In genomic region chr17:77200671-77201070, GRCm38 (mm10) we compare ENCODE assay signal across 23 mouse cellular contexts.
DNase-seq lines count a peak whose midpoint lies in the region; ATAC-seq and TF ChIP-seq lines count a peak whose summit lies in the region.
"Had no signal": no experiment of that assay in that cellular context is flagged by ENCODE, and none has a peak within 500 bp of the region (broad histone marks: within the 10 kb centered on the region; RNA-seq: fewer than 3 reads in every experiment).

No protein-coding gene starts in this region.

- TF ChIP-seq POLR2A in small intestine, adult 2 months (IDR thresholded peaks at IDR 0.05; ENCODE audit: low read depth, low read length): no peak
- no peak for TF ChIP-seq POLR2A in kidney, adult 2 months (IDR thresholded peaks at IDR 0.05; ENCODE audit: low read depth, low read length)

- H3K27me3 ChIP-seq in intestine, embryonic 16.5 days (replicated peaks; ENCODE audit: control insufficient read depth, insufficient read depth, low read length): no peaks in the 10 kb centered on the region
- no peaks in the 10 kb centered on the region for H3K27me3 ChIP-seq in small intestine, adult 2 months (ENCODE audit: control insufficient read depth, insufficient read depth, low read length)
- H3K27me3 ChIP-seq in kidney, adult 2 months (replicated peaks; ENCODE audit: control insufficient read depth, insufficient read depth, low read length): no peaks in the 10 kb centered on the region
- no peaks in the 10 kb centered on the region for H3K27me3 ChIP-seq in midbrain, postnatal 0 days (ENCODE audit: insufficient read depth, low read length)
- H3K27me3 ChIP-seq: embryonic facial prominence, embryonic 15.5 days; hindbrain, embryonic 12.5 days; Patski had no signal

- peak; percentile 80 for ATAC-seq in frontal cortex, adult (ENCODE audit: low TSS enrichment)
- peak; percentile 90 for ATAC-seq in intestine, embryonic 16.5 days
- no peak for ATAC-seq in midbrain, postnatal 0 days (ENCODE audit: low FRiP score)
- ATAC-seq: activated CD4-positive, CD25-positive, alpha-beta regulatory T cell, adult 4 months; forebrain, embryonic 16.5 days; hindbrain, postnatal 0 days; Patski had no signal

- no peak overlapping the region for H3K4me2 ChIP-seq in intestine, embryonic 16.5 days (ENCODE audit: low read depth, low read length)
- H3K4me2 ChIP-seq in midbrain, postnatal 0 days (ENCODE audit: low read depth, low read length, poor library complexity, severe bottlenecking): no peak overlapping the region
- H3K4me2 ChIP-seq: embryonic facial prominence, embryonic 15.5 days; hindbrain, embryonic 12.5 days had no signal

- H3K36me3 ChIP-seq in intestine, embryonic 16.5 days (ENCODE audit: control insufficient read depth, insufficient read depth, low read length): no peaks in the 10 kb centered on the region
- H3K36me3 ChIP-seq in small intestine, adult 2 months (ENCODE audit: control insufficient read depth, insufficient read depth, low read length): no peaks in the 10 kb centered on the region
- H3K36me3 ChIP-seq in kidney, adult 2 months (ENCODE audit: control insufficient read depth, insufficient read depth, low read length): no peaks in the 10 kb centered on the region
- no peaks in the 10 kb centered on the region for H3K36me3 ChIP-seq in midbrain, postnatal 0 days (ENCODE audit: insufficient read depth, low read length)
- H3K36me3 ChIP-seq: embryonic facial prominence, embryonic 15.5 days; heart, embryonic 10.5 days; hindbrain, embryonic 12.5 days had no signal

- peak overlapping the region; percentile 31; the same call in 1 of the 2 replicates for H3K27ac ChIP-seq in intestine, embryonic 16.5 days (ENCODE audit: low read length)
- peak overlapping the region; percentile 59 for H3K27ac ChIP-seq in small intestine, adult 2 months (ENCODE audit: insufficient read depth, low read depth, low read length)
- no peak overlapping the region for H3K27ac ChIP-seq in kidney, adult 2 months (ENCODE audit: insufficient read depth, low read depth, low read length)
- no peak overlapping the region for H3K27ac ChIP-seq in midbrain, postnatal 0 days (ENCODE audit: low read depth, low read length)
- H3K27ac ChIP-seq: embryonic facial prominence, embryonic 15.5 days; heart, embryonic 10.5 days; hindbrain, embryonic 12.5 days; hindbrain, postnatal 0 days had no signal

- DNase-seq in frontal cortex, postnatal 10 days (ENCODE audit: low spot score in 2 of 2): no peak
- DNase-seq in Muller cell, postnatal 12 days (ENCODE audit: inconsistent ontology term): peak; percentile 59
- DNase-seq in kidney, adult 2 months: no peak
- DNase-seq in midbrain, postnatal 0 days (ENCODE audit: low spot score): no peak
- DNase-seq: adrenal gland, adult 2 months; adrenal gland, postnatal 25 days; cerebellum, adult 8-10 months; cerebellum, postnatal 14 days; embryo, embryonic 11 days; gastrocnemius, postnatal 10 days; heart, adult 18-20 months; heart, postnatal 10 days; heart, postnatal 4 days had no signal

- no peaks in the 10 kb centered on the region for H3K9me3 ChIP-seq in intestine, embryonic 16.5 days (ENCODE audit: control insufficient read depth, low read length)
- H3K9me3 ChIP-seq in midbrain, postnatal 0 days (ENCODE audit: low read length): no peaks in the 10 kb centered on the region
- H3K9me3 ChIP-seq: embryonic facial prominence, embryonic 15.5 days; heart, embryonic 10.5 days; hindbrain, embryonic 12.5 days had no signal

- H3K4me3 ChIP-seq in intestine, embryonic 16.5 days (ENCODE audit: low read length): no peak overlapping the region
- H3K4me3 ChIP-seq in small intestine, adult 2 months (ENCODE audit: low read depth, low read length): no peak overlapping the region
- H3K4me3 ChIP-seq in kidney, adult 2 months (ENCODE audit: insufficient read depth, low read depth, low read length): no peak overlapping the region
- H3K4me3 ChIP-seq in midbrain, postnatal 0 days (ENCODE audit: low read depth, low read length): no peak overlapping the region
- H3K4me3 ChIP-seq: embryonic facial prominence, embryonic 15.5 days; heart, embryonic 10.5 days; hindbrain, embryonic 12.5 days had no signal

- H3K9ac ChIP-seq in intestine, embryonic 16.5 days (ENCODE audit: low read depth, low read length): no peak overlapping the region
- H3K9ac ChIP-seq in midbrain, postnatal 0 days (replicated peaks; ENCODE audit: low read length, poor library complexity, severe bottlenecking): no peak overlapping the region
- H3K9ac ChIP-seq: embryonic facial prominence, embryonic 15.5 days; hindbrain, embryonic 12.5 days had no signal

- no peak for TF ChIP-seq CTCF in small intestine, adult 2 months (IDR thresholded peaks at IDR 0.05; ENCODE audit: extremely low read depth, insufficient read length, insufficient replicate concordance, low read depth, low read length)
- no peak for TF ChIP-seq CTCF in kidney, adult 2 months (conservative IDR thresholded peaks at IDR 0.05; ENCODE audit: insufficient read depth, insufficient read length, low read depth, low read length)
- TF ChIP-seq CTCF in midbrain, postnatal 0 days (IDR thresholded peaks at IDR 0.05): no peak

- WGBS in intestine, embryonic 16.5 days: 71% methylated on average over 1 of the region's 1 CpGs
- 44% methylated on average over 1 of the region's 1 CpGs for WGBS in small intestine, adult 2 months
- WGBS in kidney, adult 2 months: 56% methylated on average over 1 of the region's 1 CpGs
- 76% methylated on average over 1 of the region's 1 CpGs for whole genome bisulfite sequencing in midbrain, postnatal 0 days

- H3K4me1 ChIP-seq in intestine, embryonic 16.5 days (ENCODE audit: control insufficient read depth, insufficient read depth, low read length): no peaks in the 10 kb centered on the region
- no peaks in the 10 kb centered on the region for H3K4me1 ChIP-seq in small intestine, adult 2 months (ENCODE audit: control insufficient read depth, insufficient read depth, insufficient read length, low read length)
- no peaks in the 10 kb centered on the region for H3K4me1 ChIP-seq in kidney, adult 2 months (ENCODE audit: control insufficient read depth, insufficient read depth, low read length)
- H3K4me1 ChIP-seq in midbrain, postnatal 0 days (ENCODE audit: insufficient read depth, low read length): no peaks in the 10 kb centered on the region
- H3K4me1 ChIP-seq: embryonic facial prominence, embryonic 15.5 days; heart, embryonic 10.5 days; hindbrain, embryonic 12.5 days had no signal

Comparison
In these comparisons a context has a peak if more than half of its experiments do, and no peak if none do; other contexts are left out.
1. H3K27ac ChIP-seq: peak in intestine, embryonic 16.5 days (single experiment) and small intestine, adult 2 months (single experiment); none in kidney, adult 2 months (single experiment) and midbrain, postnatal 0 days (single experiment).